Mouse (Mus musculus): ENCODE data around the gene Pigg.

DNA sequence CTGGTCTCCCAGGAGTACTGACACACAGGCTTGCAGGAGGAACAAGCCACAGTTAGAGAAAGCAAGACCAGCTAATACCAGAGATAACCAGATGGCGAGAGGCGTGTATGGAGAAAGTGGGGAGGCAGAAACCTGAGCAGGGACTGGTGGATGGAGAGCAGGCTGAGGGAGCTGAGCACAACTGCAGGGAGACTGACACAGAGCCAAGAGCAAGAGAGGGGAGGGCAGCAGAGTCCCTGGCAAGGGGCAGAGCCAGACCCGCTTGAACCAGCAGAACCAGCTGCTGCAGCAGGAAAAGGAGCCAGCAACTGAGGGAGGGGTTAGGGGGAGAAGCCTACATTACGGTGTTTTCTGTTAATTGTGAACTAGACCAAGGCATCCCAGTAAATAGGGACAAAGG is 49.7 kb upstream of the Pigg start:
- TF ChIP-seq POLR2A (IDR thresholded peaks at IDR 0.05; ENCODE audit: low read depth, low read length) (no peak), CTCF (conservative IDR thresholded peaks at IDR 0.05; ENCODE audit: insufficient read depth, insufficient read length, low read depth, low read length) (no peak)

Data from kidney, adult 2 months (tissue).